Mouse (Mus musculus): ENCODE results near the gene Usp47. TPM values are rescaled to one million over a fixed set of nuclear protein-coding genes. Genes with fewer than 3 reads are reported as not detected.
A peak's percentile ranks its signal among the peaks of the same experiment; 100 is the strongest.

Usp47 gene
- polyA plus RNA-seq, 1 experiment, result 28.7 TPM

DNA sequence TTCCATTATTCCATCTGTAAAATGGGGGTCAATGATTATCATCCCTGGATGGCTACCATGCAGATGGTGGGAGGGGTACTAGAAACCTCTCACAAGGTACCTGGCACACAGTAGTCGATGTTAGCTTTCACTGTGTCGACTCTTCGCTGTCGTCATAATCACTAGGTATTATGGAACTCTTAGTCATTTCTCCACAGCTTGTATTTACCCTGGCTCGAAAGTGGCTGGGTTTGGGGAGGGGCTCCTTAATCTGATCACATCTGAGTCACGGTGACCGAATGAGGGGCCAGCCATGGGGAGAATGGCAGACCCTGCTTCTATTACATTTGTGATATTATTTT is 114.8 kb downstream of the Usp47 start:
- Histone ChIP-seq H3K4me3 (no peak overlapping the region), H3K36me3 (ENCODE audit: control insufficient read depth, insufficient read depth) (no peaks in the 10 kb centered on the region), H3K27me3 (ENCODE audit: control insufficient read depth, insufficient read depth, insufficient read length) (no peaks in the 10 kb centered on the region), H3K79me2 (ENCODE audit: control insufficient read depth, insufficient read depth) (no peaks in the 10 kb centered on the region), H3ac (ENCODE audit: control insufficient read depth, insufficient read length) (no peak overlapping the region), H3K4me2 (ENCODE audit: low read depth) (peak overlapping the region; percentile 10)
- no peak for TF ChIP-seq POLR2AphosphoS2 (IDR thresholded peaks at IDR 0.05; ENCODE audit: insufficient read length, low read depth)
- no peak for TF ChIP-seq TCF12 (IDR thresholded peaks at IDR 0.05; ENCODE audit: insufficient read depth, poor library complexity, severe bottlenecking)
- TF ChIP-seq SRF (IDR thresholded peaks at IDR 0.05; ENCODE audit: control insufficient read depth, insufficient read length, low read depth), result no peak
- no peak for TF ChIP-seq USF1 (IDR thresholded peaks at IDR 0.05; ENCODE audit: low read depth)
- no peak for TF ChIP-seq MYOG (IDR thresholded peaks at IDR 0.05; ENCODE audit: control insufficient read depth in 1 of 3, insufficient read depth in 1 of 3, insufficient read length in 2 of 3, low read depth in 2 of 3)
- no peak for TF ChIP-seq REST (IDR thresholded peaks at IDR 0.05; ENCODE audit: insufficient read depth, insufficient read length)
- no peak for TF ChIP-seq TCF3 (IDR thresholded peaks at IDR 0.05; ENCODE audit: insufficient read length, low read depth)
- TF ChIP-seq CEBPB (IDR thresholded peaks at IDR 0.05; ENCODE audit: insufficient read depth, poor library complexity, severe bottlenecking), result no peak
- TF ChIP-seq MYOD1 (IDR thresholded peaks at IDR 0.05; ENCODE audit: control insufficient read depth in 1 of 3, insufficient read length in 2 of 3, low read depth in 2 of 3), result no peak
- TF ChIP-seq POLR2A (IDR thresholded peaks at IDR 0.05; ENCODE audit: insufficient read length, low read depth), result no peak
- TF ChIP-seq E2F4 (IDR thresholded peaks at IDR 0.05; ENCODE audit: insufficient read depth), result no peak
- no peak for TF ChIP-seq MAX (IDR thresholded peaks at IDR 0.05; ENCODE audit: low read depth)

DNA sequence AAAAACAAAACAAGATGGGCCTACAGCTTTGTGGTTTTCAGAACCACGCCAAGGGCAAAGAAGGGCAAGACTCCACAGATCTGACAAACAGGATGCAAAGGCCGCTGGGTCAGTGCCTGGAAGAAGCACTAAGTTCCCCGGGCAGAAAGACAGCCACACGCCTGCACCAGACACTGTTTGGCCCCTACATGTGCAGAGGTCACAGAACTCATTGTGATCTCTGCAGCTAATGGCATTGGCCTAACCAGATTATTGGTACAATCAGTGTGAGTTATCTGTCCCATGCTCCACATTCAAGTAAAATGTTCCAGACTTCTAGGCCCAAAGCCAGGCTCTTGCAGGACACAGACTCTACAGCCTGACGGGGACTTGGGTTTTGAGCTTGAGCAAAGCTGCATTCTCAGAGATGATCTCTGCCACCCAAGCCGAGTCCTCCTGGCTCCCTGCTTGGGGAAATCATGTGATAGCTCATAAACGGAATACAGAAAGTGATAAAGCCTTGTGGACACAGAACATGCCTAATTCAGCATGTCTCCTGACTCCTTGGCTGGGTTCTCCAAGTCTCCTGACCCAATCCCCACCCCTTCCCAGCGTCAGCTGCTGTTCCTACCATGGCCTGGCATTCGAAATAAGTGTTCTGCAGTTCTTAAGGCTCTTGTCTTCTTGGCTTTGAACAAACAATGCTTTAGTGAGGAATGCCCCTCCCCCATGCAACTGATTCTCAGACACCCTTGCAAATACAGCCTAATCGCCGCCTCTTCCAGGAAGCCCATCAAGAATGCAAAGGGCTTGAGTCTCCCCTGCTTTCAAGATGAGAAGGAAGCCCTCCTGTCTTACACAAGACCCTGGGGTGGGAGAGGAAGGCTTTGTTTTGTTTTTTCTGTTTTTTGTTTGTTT is 115.5 kb downstream of the Usp47 start:
- Histone ChIP-seq H3ac (ENCODE audit: control insufficient read depth, insufficient read length) (no peak overlapping the region), H3K4me3 (no peak overlapping the region), H3K79me2 (ENCODE audit: control insufficient read depth, insufficient read depth) (no peaks in the 10 kb centered on the region), H3K4me2 (ENCODE audit: low read depth) (peak overlapping the region; percentile 10), H3K27me3 (ENCODE audit: control insufficient read depth, insufficient read depth, insufficient read length) (no peaks in the 10 kb centered on the region), H3K36me3 (ENCODE audit: control insufficient read depth, insufficient read depth) (no peaks in the 10 kb centered on the region)
- TF ChIP-seq MYOD1 (IDR thresholded peaks at IDR 0.05; ENCODE audit: control insufficient read depth in 1 of 3, insufficient read length in 2 of 3, low read depth in 2 of 3), result peak in 1 of 3 experiments; percentile 62
- TF ChIP-seq SRF (IDR thresholded peaks at IDR 0.05; ENCODE audit: control insufficient read depth, insufficient read length, low read depth), result no peak
- no peak for TF ChIP-seq CEBPB (IDR thresholded peaks at IDR 0.05; ENCODE audit: insufficient read depth, poor library complexity, severe bottlenecking)
- no peak for TF ChIP-seq REST (IDR thresholded peaks at IDR 0.05; ENCODE audit: insufficient read depth, insufficient read length)
- peak in 2 of 3 experiments; percentile 51 to 65 for TF ChIP-seq MYOG (IDR thresholded peaks at IDR 0.05; ENCODE audit: control insufficient read depth in 1 of 3, insufficient read depth in 1 of 3, insufficient read length in 2 of 3, low read depth in 2 of 3)

GRCm38 (mm10) chr7:112140725-112141124 is 117.4 kb downstream of the Usp47 start:
- TF ChIP-seq MYOD1 (IDR thresholded peaks at IDR 0.05; ENCODE audit: control insufficient read depth in 1 of 3, insufficient read length in 2 of 3, low read depth in 2 of 3) (no peak), TCF3 (IDR thresholded peaks at IDR 0.05; ENCODE audit: insufficient read length, low read depth) (no peak), MYOG (IDR thresholded peaks at IDR 0.05; ENCODE audit: control insufficient read depth in 1 of 3, insufficient read depth in 1 of 3, insufficient read length in 2 of 3, low read depth in 2 of 3) (no peak), MAX (IDR thresholded peaks at IDR 0.05; ENCODE audit: low read depth) (no peak), TCF12 (IDR thresholded peaks at IDR 0.05; ENCODE audit: insufficient read depth, poor library complexity, severe bottlenecking) (no peak), E2F4 (IDR thresholded peaks at IDR 0.05; ENCODE audit: insufficient read depth) (no peak), POLR2A (IDR thresholded peaks at IDR 0.05; ENCODE audit: insufficient read length, low read depth) (no peak), REST (IDR thresholded peaks at IDR 0.05; ENCODE audit: insufficient read depth, insufficient read length) (no peak), CEBPB (IDR thresholded peaks at IDR 0.05; ENCODE audit: insufficient read depth, poor library complexity, severe bottlenecking) (no peak), POLR2AphosphoS2 (IDR thresholded peaks at IDR 0.05; ENCODE audit: insufficient read length, low read depth) (no peak), USF1 (IDR thresholded peaks at IDR 0.05; ENCODE audit: low read depth) (no peak), SRF (IDR thresholded peaks at IDR 0.05; ENCODE audit: control insufficient read depth, insufficient read length, low read depth) (no peak)
- H3K36me3 ChIP-seq (ENCODE audit: control insufficient read depth, insufficient read depth), result no peaks in the 10 kb centered on the region

DNA sequence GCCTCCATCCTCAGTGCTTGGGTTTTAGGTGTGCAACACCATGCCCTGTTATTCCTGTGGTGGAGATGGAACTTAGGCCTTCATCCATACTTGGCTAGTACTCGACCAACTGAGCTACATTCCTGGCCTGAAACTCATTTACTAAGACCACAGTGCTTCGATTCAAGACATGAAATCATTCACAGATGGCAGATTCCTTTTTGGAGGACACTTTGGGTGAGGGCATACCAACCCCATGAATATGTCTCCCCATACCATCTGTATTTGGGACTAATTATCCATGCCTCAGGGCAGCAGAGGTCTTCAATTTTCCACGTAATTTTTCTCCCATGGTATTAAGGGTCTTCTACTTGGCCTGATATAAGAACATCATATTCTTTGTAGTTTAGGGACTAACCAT is 119.3 kb downstream of the Usp47 start:
- H3K4me2 ChIP-seq (ENCODE audit: low read depth), result no peak overlapping the region
- H3K4me3 ChIP-seq, result no peak overlapping the region
- TF ChIP-seq CEBPB (IDR thresholded peaks at IDR 0.05; ENCODE audit: insufficient read depth, poor library complexity, severe bottlenecking), result no peak
- TF ChIP-seq SRF (IDR thresholded peaks at IDR 0.05; ENCODE audit: control insufficient read depth, insufficient read length, low read depth), result no peak
- no peak for TF ChIP-seq MAX (IDR thresholded peaks at IDR 0.05; ENCODE audit: low read depth)
- no peak for TF ChIP-seq MYOG (IDR thresholded peaks at IDR 0.05; ENCODE audit: control insufficient read depth in 1 of 3, insufficient read depth in 1 of 3, insufficient read length in 2 of 3, low read depth in 2 of 3)
- no peak for TF ChIP-seq REST (IDR thresholded peaks at IDR 0.05; ENCODE audit: insufficient read depth, insufficient read length)
- TF ChIP-seq TCF3 (IDR thresholded peaks at IDR 0.05; ENCODE audit: insufficient read length, low read depth), result no peak
- no peak for TF ChIP-seq E2F4 (IDR thresholded peaks at IDR 0.05; ENCODE audit: insufficient read depth)
- no peak for TF ChIP-seq POLR2AphosphoS2 (IDR thresholded peaks at IDR 0.05; ENCODE audit: insufficient read length, low read depth)
- TF ChIP-seq USF1 (IDR thresholded peaks at IDR 0.05; ENCODE audit: low read depth), result no peak
- no peak for TF ChIP-seq MYOD1 (IDR thresholded peaks at IDR 0.05; ENCODE audit: control insufficient read depth in 1 of 3, insufficient read length in 2 of 3, low read depth in 2 of 3)
- no peak for TF ChIP-seq POLR2A (IDR thresholded peaks at IDR 0.05; ENCODE audit: insufficient read length, low read depth)
- no peaks in the 10 kb centered on the region for H3K36me3 ChIP-seq (ENCODE audit: control insufficient read depth, insufficient read depth)
- H3ac ChIP-seq (ENCODE audit: control insufficient read depth, insufficient read length), result no peak overlapping the region
- no peaks in the 10 kb centered on the region for H3K79me2 ChIP-seq (ENCODE audit: control insufficient read depth, insufficient read depth)
- no peaks in the 10 kb centered on the region for H3K27me3 ChIP-seq (ENCODE audit: control insufficient read depth, insufficient read depth, insufficient read length)

More at GRCm38 (mm10) chr7:112140725-112141124, 117.4 kb downstream of the Usp47 start:
- H3K79me2 ChIP-seq (ENCODE audit: control insufficient read depth, insufficient read depth), result no peaks in the 10 kb centered on the region
- no peak overlapping the region for H3ac ChIP-seq (ENCODE audit: control insufficient read depth, insufficient read length)
- H3K27me3 ChIP-seq (ENCODE audit: control insufficient read depth, insufficient read depth, insufficient read length), result no peaks in the 10 kb centered on the region
- H3K4me2 ChIP-seq (ENCODE audit: low read depth), result no peak overlapping the region
- H3K4me3 ChIP-seq, result no peak overlapping the region
